Mouse (Mus musculus) bone marrow, adult 2 months (tissue): ENCODE results near the gene Col5a1. TPM values are rescaled to one million over a fixed set of nuclear protein-coding genes. Genes with fewer than 3 reads are reported as not detected.

Source experiments
- H3K27ac ChIP-seq: fragments of 200-500 bp; 2 replicates; pipeline ENCODE4 v1.5.1; 2012; ENCODE audit warnings: low read depth, mild to moderate bottlenecking, control low read depth, inconsistent platforms, low read length; ENCODE audit not compliant: control insufficient read depth, poor library complexity, insufficient read depth
- H3K4me1 ChIP-seq: fragments of 200-500 bp; 2 replicates; pipeline ENCODE4 v1.6.1; 2011; ENCODE audit warnings: low read length; ENCODE audit not compliant: control insufficient read depth, insufficient read depth
- H3K4me3 ChIP-seq: fragments of 200-500 bp; replicated peaks from 2 replicates; pipeline ENCODE3; 2011; ENCODE audit warnings: mild to moderate bottlenecking, low read depth, low read length, control low read depth; ENCODE audit not compliant: control insufficient read depth
- CTCF ChIP-seq: fragments of 200-500 bp; IDR thresholded peaks from 2 replicates; pipeline ENCODE4 v1.5.1; 2011; ENCODE audit warnings: low read length, control low read depth; ENCODE audit not compliant: control insufficient read depth, insufficient read depth
- POLR2A ChIP-seq: fragments of 200-500 bp; IDR thresholded peaks from 2 replicates; pipeline ENCODE4 v1.6.1; 2011; ENCODE audit warnings: low read depth, mild to moderate bottlenecking, control low read depth, low read length, borderline replicate concordance; ENCODE audit not compliant: control insufficient read depth
- WGBS: fragments of 180-500 bp; shearing (Covaris S2); methylation state at CpG from one replicate; pipeline ENCODE4 v1.1.7; 2018; 5-methylcytosine and 5-hydroxymethylcytosine counted together
- polyA plus RNA-seq: library from polyadenylated mRNA; stranded (reverse); fragments of >200 nt; gene quantifications from 2 replicates; pipeline ENCODE4 v1.2.4, GENCODE M21; 2011; ENCODE audit warnings: low replicate concordance; ENCODE audit not compliant: missing spikeins, insufficient read depth, insufficient read length

The Col5a1 gene
- polyA plus RNA-seq, 1 experiment = 7.3 TPM

- H3K4me3 ChIP-seq = no peak overlapping the region
- 67% methylated on average over 3 of the region's 3 CpGs for WGBS
- H3K4me1 ChIP-seq = no peaks in the 10 kb centered on the region
- H3K27ac ChIP-seq = no peak overlapping the region
- TF ChIP-seq CTCF (no peak), POLR2A (no peak)
These were observed 67.6 kb downstream of the Col5a1 start for GRCm38 (mm10) chr2:27953866-27954265.

DNA sequence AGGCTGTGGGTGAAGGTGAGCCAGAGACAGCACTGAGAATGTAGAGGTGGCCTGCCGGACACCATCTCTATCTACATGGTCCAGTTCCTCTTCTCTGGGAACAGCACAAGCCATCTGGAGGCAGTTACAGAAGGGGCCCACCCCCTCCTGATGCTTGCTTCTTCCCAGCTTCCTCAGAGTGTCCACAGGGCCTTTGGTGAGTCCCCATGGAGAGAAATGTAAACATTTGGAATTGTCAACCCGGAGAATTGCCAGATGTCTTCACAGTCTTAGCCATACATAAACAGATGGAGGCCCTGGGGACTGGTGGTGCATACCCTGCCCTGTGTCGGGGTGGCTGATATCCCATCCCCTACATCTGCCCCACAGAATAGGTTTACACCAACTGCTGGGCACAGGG is 68.7 kb downstream of the Col5a1 start:
- Histone ChIP-seq H3K4me1 (no peaks in the 10 kb centered on the region), H3K4me3 (no peak overlapping the region), H3K27ac (no peak overlapping the region)
- 49% methylated on average over 3 of the region's 3 CpGs for WGBS
- no peak for TF ChIP-seq POLR2A
- TF ChIP-seq CTCF = no peak

GRCm38 (mm10) chr2:27956751-27957150 is 70.5 kb downstream of the Col5a1 start:
- TF ChIP-seq CTCF (no peak), POLR2A (no peak)
- Histone ChIP-seq H3K4me1 (no peaks in the 10 kb centered on the region), H3K27ac (no peak overlapping the region), H3K4me3 (no peak overlapping the region)
- 91% methylated on average over 7 of the region's 7 CpGs for WGBS

GRCm38 (mm10) chr2:27957184-27957583 is 71.0 kb downstream of the Col5a1 start:
- no peak overlapping the region for H3K4me3 ChIP-seq
- 70% methylated on average over 5 of the region's 5 CpGs for WGBS
- TF ChIP-seq CTCF = no peak
- TF ChIP-seq POLR2A = no peak
- H3K4me1 ChIP-seq = no peaks in the 10 kb centered on the region
- no peak overlapping the region for H3K27ac ChIP-seq

DNA sequence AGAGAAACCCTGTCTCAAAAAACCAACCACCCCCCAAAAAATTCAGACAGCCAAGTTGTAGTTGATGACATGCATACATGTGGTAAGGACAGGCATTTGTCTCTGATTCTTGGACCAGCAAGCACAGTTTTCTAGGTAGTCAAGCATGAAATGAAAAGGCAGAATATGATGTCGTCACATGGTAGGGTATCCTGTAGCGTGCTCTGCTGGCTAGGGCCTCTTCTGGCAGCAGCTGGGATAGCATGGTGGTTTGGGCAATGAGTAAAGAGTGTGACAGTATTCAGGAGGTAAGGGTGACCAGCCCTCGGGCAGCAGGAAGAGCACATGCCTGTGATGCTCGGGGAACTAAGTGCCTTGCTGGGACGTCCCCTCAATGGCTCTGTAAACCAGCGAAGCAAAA is 73.0 kb downstream of the Col5a1 start:
- Histone ChIP-seq H3K4me3 (no peak overlapping the region), H3K27ac (no peak overlapping the region), H3K4me1 (no peaks in the 10 kb centered on the region)
- 36% methylated on average over 6 of the region's 6 CpGs for WGBS
- no peak for TF ChIP-seq CTCF
- TF ChIP-seq POLR2A = no peak

DNA sequence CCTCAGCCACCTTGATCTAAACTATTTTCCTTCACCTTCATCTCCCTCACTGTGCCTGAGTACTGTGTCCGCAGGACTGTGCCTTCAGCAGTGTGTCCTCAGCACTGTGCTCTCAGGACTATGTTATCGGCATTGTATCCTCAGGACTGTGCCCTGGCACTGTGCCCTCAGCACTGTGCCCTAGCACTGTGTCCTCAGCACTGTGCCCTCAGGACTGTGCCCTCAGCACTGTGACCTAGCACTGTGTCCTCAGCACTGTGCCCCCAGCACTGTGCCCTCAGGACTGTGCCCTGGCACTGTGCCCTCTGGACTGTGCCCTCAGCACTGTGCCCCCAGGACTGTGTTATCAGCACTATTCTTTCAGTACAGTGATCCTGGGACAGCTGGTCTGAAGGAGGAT is 75.0 kb downstream of the Col5a1 start:
- no peak overlapping the region for H3K4me3 ChIP-seq
- WGBS = 88% methylated on average over 2 of the region's 2 CpGs
- TF ChIP-seq CTCF (no peak), POLR2A (no peak)
- H3K4me1 ChIP-seq = no peaks in the 10 kb centered on the region
- H3K27ac ChIP-seq = no peak overlapping the region

DNA sequence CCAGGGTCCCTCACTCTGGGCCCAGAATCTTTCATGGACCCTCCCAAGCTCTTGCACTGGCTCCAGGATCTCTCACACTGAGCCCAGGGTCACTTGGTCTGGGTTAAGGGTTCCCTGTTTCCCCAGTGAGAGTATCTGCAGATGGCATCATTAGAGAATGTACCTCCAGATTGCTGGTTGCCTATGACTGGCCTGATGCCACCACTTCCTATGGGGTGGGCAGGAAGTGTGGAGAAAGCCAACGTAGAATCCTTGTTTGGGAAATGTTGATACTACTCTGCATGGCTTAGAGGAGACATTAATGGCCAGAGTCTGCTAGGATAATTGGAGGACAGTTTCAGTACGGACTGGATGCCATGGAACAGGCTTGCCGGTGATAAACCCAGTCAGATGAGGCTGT is 76.2 kb downstream of the Col5a1 start:
- no peak for TF ChIP-seq POLR2A
- no peak for TF ChIP-seq CTCF
- Histone ChIP-seq H3K4me3 (no peak overlapping the region), H3K27ac (no peak overlapping the region), H3K4me1 (no peaks in the 10 kb centered on the region)
- 66% methylated on average over 3 of the region's 3 CpGs for WGBS

GRCm38 (mm10) chr2:27969158-27969557 is 82.9 kb downstream of the Col5a1 start:
- Histone ChIP-seq H3K4me3 (no peak overlapping the region), H3K27ac (no peak overlapping the region), H3K4me1 (no peaks in the 10 kb centered on the region)
- 10% methylated on average over 6 of the region's 6 CpGs for WGBS
- TF ChIP-seq CTCF = peak; percentile 44; the same call in 1 of the 2 replicates
- TF ChIP-seq POLR2A = no peak

DNA sequence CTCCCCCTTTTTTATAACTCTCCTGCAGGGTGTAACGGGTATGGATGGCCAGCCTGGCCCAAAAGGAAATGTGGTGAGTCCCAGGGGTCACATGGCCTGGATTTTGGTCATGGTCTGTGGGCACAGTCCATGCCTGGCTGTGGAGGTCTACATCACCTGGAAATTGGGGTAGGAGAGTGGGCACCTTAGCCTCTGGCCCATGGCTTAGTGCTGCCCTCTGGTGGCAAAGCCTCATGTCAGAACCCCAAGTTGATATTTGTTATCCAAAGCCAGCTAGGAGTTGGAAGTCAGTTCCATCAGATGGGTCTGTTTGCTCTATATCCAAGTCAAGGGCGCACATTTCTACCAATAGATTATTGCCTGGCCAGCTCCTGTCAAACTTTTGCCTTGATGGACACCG is 87.6 kb downstream of the Col5a1 start:
- no peak overlapping the region for H3K4me3 ChIP-seq
- no peaks in the 10 kb centered on the region for H3K4me1 ChIP-seq
- H3K27ac ChIP-seq = no peak overlapping the region
- no peak for TF ChIP-seq POLR2A
- TF ChIP-seq CTCF = peak; percentile 78
- 65% methylated on average over 3 of the region's 3 CpGs for WGBS
